Mouse (Mus musculus) left cerebral cortex, postnatal 36 days (tissue): Measurements from ENCODE around the gene Mylpf. TPM values are rescaled to one million over a fixed set of nuclear protein-coding genes. Genes with fewer than 3 reads are reported as not detected.
"Not testable (repeated sequence)": the region's sequence is repeated elsewhere in the genome, so short reads cannot be mapped to it uniquely, and the experiment has no call there.

ENCODE experiments used
- DNase-seq, 2 experiments: peaks; one replicate each; pipeline ENCODE4 v3.0.0; 2021 to 2022; ENCODE audit warnings: low spot score in 2 of 2, mixed read lengths in 1 of 2
- intact Hi-C: fragments of 180-260 bp; cut with DNase I; formaldehyde crosslinking; loops from one replicate; pipeline ENCODE4 v1.15.1; 2025
- total RNA-seq, 2 experiments: library from RNA; stranded (reverse); gene quantifications; 2 replicates each; pipeline ENCODE4 v1.2.3; 2021

Gene Mylpf
- 1 to 10 TPM; 1.7 to 3.9 TPM for total RNA-seq

- intact Hi-C loops = no loop called here
- DNase-seq = peak; percentile 88 to 90
Observed at GRCm38 (mm10) chr7:127208553-127209438, at the start of gene Mylpf. Mylpf (plus strand) TSS chr7:127208890.

GRCm38 (mm10) chr7:127162546-127162945, 46.1 kb upstream of the Mylpf start:
- intact Hi-C loops = no loop called here
- no peak for DNase-seq

- intact Hi-C loops = no loop called here
- DNase-seq = no peak
Observed at GRCm38 (mm10) chr7:127164002-127164401, 44.7 kb upstream of the Mylpf start.

- DNase-seq = no peak
- intact Hi-C loops = no loop called here
Observed at GRCm38 (mm10) chr7:127165607-127166493, 42.8 kb upstream of the Mylpf start.

GRCm38 (mm10) chr7:127166501-127166900, 42.2 kb upstream of the Mylpf start:
- intact Hi-C loops = no loop called here

GRCm38 (mm10) chr7:127176937-127177336, 31.8 kb upstream of the Mylpf start:
- DNase-seq = no peak
- intact Hi-C loops = loop anchor here (10.0 kb wide), 1 partner anchor 112 kb away; no protein-coding TSS in a partner anchor

More at GRCm38 (mm10) chr7:127166501-127166900, 42.2 kb upstream of the Mylpf start:
- no peak for DNase-seq

- no peak for DNase-seq
- intact Hi-C loops = loop anchor here (10.0 kb wide), 1 partner anchor 366 kb away; no protein-coding TSS in a partner anchor
Observed at GRCm38 (mm10) chr7:127180783-127181182, 27.9 kb upstream of the Mylpf start.

GRCm38 (mm10) chr7:127181724-127182123, 27.0 kb upstream of the Mylpf start:
- DNase-seq = not testable (repeated sequence)
- intact Hi-C loops = loop anchor here (10.0 kb wide), 1 partner anchor 367 kb away; no protein-coding TSS in a partner anchor

GRCm38 (mm10) chr7:127183345-127183744, 25.3 kb upstream of the Mylpf start:
- intact Hi-C loops = loop anchor here (10.0 kb wide), 1 partner anchor 369 kb away; no protein-coding TSS in a partner anchor
- no peak for DNase-seq

- DNase-seq = no peak
Observed at GRCm38 (mm10) chr7:127183828-127184227, 24.9 kb upstream of the Mylpf start.

GRCm38 (mm10) chr7:127184720-127185119, 24.0 kb upstream of the Mylpf start:
- intact Hi-C loops = loop anchor here (5.0 to 10.0 kb wide), 2 partner anchors 67 to 370 kb away; no protein-coding TSS in a partner anchor
- no peak for DNase-seq

More at GRCm38 (mm10) chr7:127183828-127184227, 24.9 kb upstream of the Mylpf start:
- intact Hi-C loops = loop anchor here (10.0 kb wide), 1 partner anchor 369 kb away; no protein-coding TSS in a partner anchor

- intact Hi-C loops = loop anchor here (5.0 to 10.0 kb wide), 2 partner anchors 68 to 371 kb away; no protein-coding TSS in a partner anchor
- no peak for DNase-seq
Observed at GRCm38 (mm10) chr7:127185601-127186000, 23.1 kb upstream of the Mylpf start.

- intact Hi-C loops = loop anchor here (5.0 to 10.0 kb wide), 2 partner anchors 70 to 373 kb away; no protein-coding TSS in a partner anchor
- no peak for DNase-seq
Observed at GRCm38 (mm10) chr7:127187351-127187750, 21.3 kb upstream of the Mylpf start.

- intact Hi-C loops = loop anchor here (5.0 to 10.0 kb wide), 2 partner anchors 71 to 374 kb away; no protein-coding TSS in a partner anchor
Observed at GRCm38 (mm10) chr7:127188305-127189276, 20.1 kb upstream of the Mylpf start.

GRCm38 (mm10) chr7:127190672-127191071, 18.0 kb upstream of the Mylpf start:
- intact Hi-C loops = no loop called here
- DNase-seq = no peak

More at GRCm38 (mm10) chr7:127188305-127189276, 20.1 kb upstream of the Mylpf start:
- no peak for DNase-seq

- intact Hi-C loops = no loop called here
- no peak for DNase-seq
Observed at GRCm38 (mm10) chr7:127192989-127193388, 15.7 kb upstream of the Mylpf start.

GRCm38 (mm10) chr7:127194011-127194632, 14.6 kb upstream of the Mylpf start:
- intact Hi-C loops = no loop called here
- no peak for DNase-seq

GRCm38 (mm10) chr7:127194633-127195029, 14.1 kb upstream of the Mylpf start:
- DNase-seq = no peak
- intact Hi-C loops = no loop called here
